Mouse (Mus musculus) heart, postnatal 0 days (tissue): ENCODE results near the gene Prss57. TPM values are rescaled to one million over a fixed set of nuclear protein-coding genes. Genes with fewer than 3 reads are reported as not detected.

ENCODE experiments used
- ATAC-seq: fragments of 200-750 bp; cut with Nextera tagmentation; 2 replicates; pipeline ENCODE4 v1.8.0; 2017; ENCODE audit warnings: low read depth, moderate number of reproducible peaks, moderate library complexity; ENCODE audit not compliant: insufficient read depth
- DNase-seq: peaks from one replicate; pipeline ENCODE4 v3.0.0-alpha.2; 2016; ENCODE audit warnings: low spot score
- H3K27ac ChIP-seq: fragments of 300-500 bp; sonication (generic); 2 replicates; pipeline ENCODE4 v1.5.1; 2014; ENCODE audit warnings: low read depth, mild to moderate bottlenecking
- H3K27me3 ChIP-seq: fragments of 300-500 bp; sonication (generic); 2 replicates; pipeline ENCODE4 v1.6.1; 2014; ENCODE audit warnings: low read length, mixed read lengths; ENCODE audit not compliant: control insufficient read depth, insufficient read depth
- H3K36me3 ChIP-seq: fragments of 300-500 bp; sonication (generic); replicated peaks from 2 replicates; pipeline ENCODE4 v1.6.1; 2014; ENCODE audit warnings: low read length, mixed read lengths; ENCODE audit not compliant: control insufficient read depth, insufficient read depth
- H3K4me1 ChIP-seq: fragments of 300-500 bp; sonication (generic); 2 replicates; pipeline ENCODE4 v1.6.1; 2014; ENCODE audit warnings: antibody characterized with exemption; ENCODE audit not compliant: control insufficient read depth, insufficient read depth
- H3K4me2 ChIP-seq: fragments of 300-500 bp; sonication (generic); 2 replicates; pipeline ENCODE4 v1.6.1; 2014; ENCODE audit warnings: low read depth, mild to moderate bottlenecking, low read length, moderate library complexity
- H3K4me3 ChIP-seq: fragments of 300-500 bp; sonication (generic); 2 replicates; pipeline ENCODE4 v1.5.1; 2014; ENCODE audit warnings: low read depth, low read length
- H3K9ac ChIP-seq: fragments of 300-500 bp; sonication (generic); replicated peaks from 2 replicates; pipeline ENCODE4 v1.6.1; 2014; ENCODE audit warnings: low read depth, low read length, mixed read lengths
- H3K9me3 ChIP-seq: fragments of 300-500 bp; sonication (generic); replicated peaks from 2 replicates; pipeline ENCODE4 v1.6.1; 2016; ENCODE audit warnings: low read length; ENCODE audit not compliant: control insufficient read depth
- CTCF ChIP-seq: IDR thresholded peaks from 2 replicates; pipeline ENCODE4 v1.5.1; 2016; ENCODE audit warnings: antibody characterized with exemption, control low read depth, low read depth
- EP300 ChIP-seq: IDR thresholded peaks from 2 replicates; pipeline ENCODE4 v1.6.1; 2016; ENCODE audit warnings: antibody characterized with exemption, low read depth
- WGBS: fragments of 180-500 bp; shearing (Covaris S2); extraction: QIAGEN DNeasy Blood & Tissue Kit; methylation state at CpG from one replicate; pipeline ENCODE4 v1.1.7; 2014; 5-methylcytosine and 5-hydroxymethylcytosine counted together
- polyA plus RNA-seq: library from polyadenylated mRNA; unstranded; fragments of >200 nt; fragmentation: Nextera tagmentation; extraction: Ambion mirVana; gene quantifications from 2 replicates; pipeline ENCODE4 v1.2.1, GENCODE M21; 2015
- total RNA-seq: library from RNA; depleted of rRNA; stranded (reverse); fragments of >200 nt; gene quantifications from 2 replicates; pipeline ENCODE4 v1.2.3, GENCODE M21; 2014; ENCODE audit warnings: low replicate concordance

Gene Prss57
- total and polyA plus RNA-seq, 2 experiments from 2014 or later = 1.3 TPM; not detected in 1

DNA sequence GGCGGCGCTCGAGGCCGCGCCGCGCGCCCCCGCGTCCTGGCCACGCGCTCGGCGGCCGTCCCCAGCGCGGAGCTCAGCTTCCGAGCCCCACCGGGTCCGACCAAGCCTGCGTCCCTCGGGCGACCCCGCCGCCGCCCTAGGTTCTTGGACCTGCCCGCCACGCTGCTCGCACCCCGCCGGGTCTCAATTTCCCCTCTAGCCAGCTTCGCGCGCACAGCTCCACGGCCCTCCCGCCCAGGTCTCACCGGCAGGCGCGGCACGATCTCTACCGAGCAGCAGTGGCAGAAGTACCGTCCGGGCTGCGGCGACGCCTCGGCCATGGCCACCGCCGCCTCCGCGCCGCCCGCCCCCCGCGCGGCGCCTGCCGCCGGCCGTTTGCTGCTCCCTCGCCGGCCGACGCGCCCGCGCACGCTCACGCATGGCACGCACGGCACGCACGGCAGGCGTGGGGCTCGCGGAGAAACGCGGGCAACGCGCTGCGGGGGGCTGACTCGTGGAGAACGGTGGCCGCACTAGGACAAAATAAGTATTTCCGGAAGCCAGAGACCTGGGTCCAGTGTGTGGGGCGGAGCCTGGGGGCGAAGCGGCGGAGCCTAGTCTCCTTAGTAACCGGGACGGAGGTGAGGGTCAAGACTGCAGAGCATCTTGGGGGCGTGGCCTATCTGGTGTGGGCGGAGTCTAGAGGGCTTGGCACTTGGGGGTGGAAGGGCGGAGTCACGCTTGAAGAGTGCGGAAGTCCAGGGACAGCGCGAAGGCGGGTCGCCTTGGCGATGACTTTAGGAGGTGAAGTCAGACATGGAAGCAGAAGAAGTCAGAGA, 24.0 kb downstream of the Prss57 start, which contains the start of gene Rnf126:
TSS of gene Rnf126 (minus strand) at position 445 of the 818 bp plus-strand sequence.
- peak within 1 kb of the TSS; percentile 87 for H3K9ac ChIP-seq
- under 1% methylated on average over 95 of the region's 101 CpGs for WGBS
- no peaks in the 10 kb centered on the region for H3K9me3 ChIP-seq
- no peaks in the 10 kb centered on the region for H3K27me3 ChIP-seq
- peak within 1 kb of the TSS; percentile 77 for H3K4me2 ChIP-seq
- H3K4me3 ChIP-seq = peak within 1 kb of the TSS; percentile 88
- peaks cover 31% of the 10 kb centered on the region for H3K4me1 ChIP-seq
- peak within 1 kb of the TSS; percentile 91 for H3K27ac ChIP-seq
- ATAC-seq = peak; percentile 93
- TF ChIP-seq EP300 = no peak
- no peak for TF ChIP-seq CTCF
- peak; percentile 98 for DNase-seq
- H3K36me3 ChIP-seq = peaks cover 6% of the 10 kb centered on the region

DNA sequence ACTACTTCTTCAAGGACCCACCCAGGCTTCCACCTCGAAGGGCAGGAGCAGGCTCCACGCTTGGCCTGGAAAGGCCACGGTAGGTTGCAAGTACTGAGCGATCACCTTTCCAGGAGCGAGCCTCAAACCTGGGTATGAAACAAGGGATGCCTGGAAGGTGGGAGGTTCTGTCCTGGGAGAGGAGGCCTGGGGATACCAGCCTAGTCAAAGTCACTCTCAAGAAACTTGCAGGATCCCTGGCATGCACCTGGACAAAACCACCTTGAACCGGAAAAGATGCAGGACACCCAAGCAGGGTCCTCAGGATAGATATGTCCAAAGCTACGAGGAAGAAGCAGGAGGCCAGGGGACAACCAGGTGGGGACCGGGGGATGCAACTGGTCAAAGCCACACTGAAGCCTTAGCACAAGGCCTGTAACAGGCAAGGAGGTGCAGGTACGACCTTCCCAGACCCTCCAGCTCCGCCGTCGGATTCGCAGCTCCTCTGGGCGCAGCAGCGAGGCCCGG, 24.7 kb downstream of the Prss57 start:
- H3K4me1 ChIP-seq = peaks cover 31% of the 10 kb centered on the region
- H3K27me3 ChIP-seq = no peaks in the 10 kb centered on the region
- WGBS = 6% methylated on average over 15 of the region's 16 CpGs
- peak overlapping the region; percentile 87 for H3K9ac ChIP-seq
- peak overlapping the region; percentile 88 for H3K4me3 ChIP-seq
- H3K27ac ChIP-seq = peak overlapping the region; percentile 91
- H3K4me2 ChIP-seq = peak overlapping the region; percentile 77
- no peaks in the 10 kb centered on the region for H3K9me3 ChIP-seq
- H3K36me3 ChIP-seq = peaks cover 13% of the 10 kb centered on the region
- TF ChIP-seq CTCF (no peak), EP300 (no peak)
- no peak for DNase-seq
- ATAC-seq = no peak

DNA sequence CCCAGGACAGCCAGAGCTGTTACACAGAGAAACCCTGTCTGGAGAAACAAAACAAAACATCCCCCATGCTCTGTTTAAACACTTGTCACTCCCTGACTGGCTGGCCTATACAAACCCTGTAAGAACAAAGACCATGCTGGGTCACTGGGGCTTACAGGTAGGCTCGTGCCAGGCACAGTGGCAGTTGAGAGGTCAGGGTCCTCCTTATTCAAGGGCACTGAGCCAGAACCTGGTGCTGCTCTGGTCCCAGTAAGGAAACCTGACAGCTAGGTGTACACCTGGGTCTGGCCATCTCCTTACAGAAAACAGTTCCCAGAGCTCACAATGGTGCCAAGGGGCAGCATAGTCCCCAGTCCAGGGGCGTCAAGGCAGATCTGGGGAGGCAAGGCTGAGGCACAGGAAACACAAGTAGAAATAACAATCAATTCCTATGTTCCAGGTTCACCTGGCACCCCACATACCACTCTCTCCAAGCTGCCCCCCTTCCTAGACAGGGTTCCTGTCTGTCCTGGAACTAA, 25.5 kb downstream of the Prss57 start:
- Histone ChIP-seq H3K4me1 (peaks cover 31% of the 10 kb centered on the region), H3K9ac (peak overlapping the region; percentile 87), H3K4me2 (peak overlapping the region; percentile 77; the same call in 1 of the 2 replicates), H3K27me3 (no peaks in the 10 kb centered on the region), H3K4me3 (no peak overlapping the region), H3K27ac (no peak overlapping the region), H3K36me3 (peaks cover 20% of the 10 kb centered on the region), H3K9me3 (no peaks in the 10 kb centered on the region)
- 79% methylated on average over 2 of the region's 2 CpGs for WGBS
- no peak for TF ChIP-seq CTCF
- no peak for TF ChIP-seq EP300
- ATAC-seq (no peak), DNase-seq (no peak)

GRCm38 (mm10) chr10:79764234-79764633, 26.5 kb downstream of the Prss57 start:
- H3K4me3 ChIP-seq = no peak overlapping the region
- H3K27me3 ChIP-seq = no peaks in the 10 kb centered on the region
- H3K36me3 ChIP-seq = peaks cover 22% of the 10 kb centered on the region
- H3K9me3 ChIP-seq = no peaks in the 10 kb centered on the region
- no peak overlapping the region for H3K4me2 ChIP-seq
- no peak for ATAC-seq
- H3K4me1 ChIP-seq = peaks cover 31% of the 10 kb centered on the region
- TF ChIP-seq EP300 (no peak), CTCF (no peak)
- 47% methylated on average over 7 of the region's 7 CpGs for WGBS
- H3K9ac ChIP-seq = peak overlapping the region; percentile 9; the same call in 1 of the 2 replicates
- H3K27ac ChIP-seq = peak overlapping the region; percentile 18; the same call in 1 of the 2 replicates
- DNase-seq = no peak

DNA sequence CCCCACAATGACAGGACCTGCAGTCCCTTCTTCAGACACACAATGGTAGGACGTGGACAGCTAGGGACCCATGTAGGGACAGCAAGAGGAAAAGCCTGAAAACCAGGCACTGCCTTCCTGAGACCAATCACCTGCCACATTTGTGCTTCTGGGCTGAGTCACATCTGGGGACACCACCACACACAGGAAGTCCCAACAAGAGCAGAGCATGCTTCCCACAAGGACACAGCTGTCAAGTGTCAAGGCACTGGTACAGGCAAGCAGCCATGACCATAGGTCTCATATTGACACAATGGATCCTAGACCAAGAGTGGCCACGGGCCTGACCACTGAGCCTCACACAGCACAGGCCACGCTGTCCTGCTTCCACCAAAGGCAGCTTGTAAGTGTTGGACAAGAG, 27.9 kb downstream of the Prss57 start:
- DNase-seq = no peak
- no peak for TF ChIP-seq EP300
- no peak for TF ChIP-seq CTCF
- H3K36me3 ChIP-seq = peaks cover 36% of the 10 kb centered on the region
- peaks cover 31% of the 10 kb centered on the region for H3K4me1 ChIP-seq
- no peak overlapping the region for H3K4me3 ChIP-seq
- H3K9ac ChIP-seq = no peak overlapping the region
- no peak overlapping the region for H3K4me2 ChIP-seq
- no peak for ATAC-seq
- H3K27me3 ChIP-seq = no peaks in the 10 kb centered on the region
- no peaks in the 10 kb centered on the region for H3K9me3 ChIP-seq
- WGBS = 78% methylated on average over 3 of the region's 3 CpGs
- H3K27ac ChIP-seq = no peak overlapping the region
